Mouse (Mus musculus): ENCODE results near the gene Pigv. TPM values are rescaled to one million over a fixed set of nuclear protein-coding genes. Genes with fewer than 3 reads are reported as not detected.

Pigv gene
- polyA plus RNA-seq, 1 experiment from 2014 or later = 16.9 TPM

DNA sequence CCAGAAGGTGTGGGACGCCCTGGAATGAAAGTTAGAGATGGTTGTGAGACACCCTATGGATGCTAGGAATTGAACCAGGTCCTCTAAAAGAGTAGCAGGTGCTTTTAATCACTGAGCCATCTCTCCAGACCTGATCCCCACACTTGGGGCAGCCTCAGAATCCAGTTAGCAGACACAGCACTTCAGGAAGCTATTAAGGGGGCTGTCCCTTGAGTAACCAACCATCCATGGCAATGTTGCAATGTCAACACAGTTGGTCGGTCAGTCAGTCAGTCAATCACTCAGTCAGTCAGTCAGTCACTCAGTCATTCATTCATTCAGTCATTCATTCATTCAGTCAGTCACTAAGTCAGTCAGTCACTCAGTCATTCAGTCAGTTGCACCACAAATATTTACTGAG lies 43.9 kb downstream of the Pigv start:
- H3K4me3 ChIP-seq (ENCODE audit: low read length) = no peak overlapping the region
- peaks cover 8% of the 10 kb centered on the region for H3K36me3 ChIP-seq (ENCODE audit: control insufficient read depth, insufficient read depth, low read length)
- H3K27me3 ChIP-seq (ENCODE audit: control insufficient read depth, insufficient read depth, low read length) = no peaks in the 10 kb centered on the region
- ATAC-seq (ENCODE audit: low FRiP score, low TSS enrichment) = no peak
- no peak overlapping the region for H3K27ac ChIP-seq (ENCODE audit: low read depth, low read length)
- WGBS = 65% methylated on average over 2 of the region's 2 CpGs
- peaks cover 31% of the 10 kb centered on the region for H3K4me1 ChIP-seq (ENCODE audit: control insufficient read depth, insufficient read depth, low read length)
- H3K9ac ChIP-seq (ENCODE audit: low read depth, low read length) = no peak overlapping the region
- no peak overlapping the region for H3K4me2 ChIP-seq (replicated peaks; ENCODE audit: low read depth, low read length)
- no peaks in the 10 kb centered on the region for H3K9me3 ChIP-seq (ENCODE audit: control insufficient read depth, low read length)

DNA sequence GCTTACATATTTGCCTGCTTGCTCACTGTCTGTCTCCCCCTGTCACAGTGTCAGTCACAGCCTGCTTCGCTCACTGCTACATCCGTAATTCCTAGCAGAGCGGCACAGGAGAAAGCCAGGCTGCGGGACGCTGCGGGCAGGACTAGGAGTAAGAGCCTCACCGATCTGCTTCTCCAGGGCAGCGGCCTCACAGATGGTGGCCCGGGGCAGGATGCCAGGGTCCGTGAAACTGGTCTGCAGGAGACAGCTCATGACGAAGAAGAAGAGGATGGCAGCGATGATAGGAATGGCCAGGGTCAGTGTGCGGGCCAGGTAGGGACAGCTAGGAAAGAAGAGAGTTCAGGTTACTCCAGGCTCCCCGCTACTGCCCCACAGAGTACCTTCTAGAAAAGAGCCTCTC lies 45.4 kb downstream of the Pigv start:
- H3K4me2 ChIP-seq (replicated peaks; ENCODE audit: low read depth, low read length) = no peak overlapping the region
- H3K9ac ChIP-seq (ENCODE audit: low read depth, low read length) = no peak overlapping the region
- WGBS = 91% methylated on average over 14 of the region's 14 CpGs
- H3K27ac ChIP-seq (ENCODE audit: low read depth, low read length) = peak overlapping the region; percentile 3; the same call in 1 of the 2 replicates
- peaks cover 28% of the 10 kb centered on the region for H3K4me1 ChIP-seq (ENCODE audit: control insufficient read depth, insufficient read depth, low read length)
- no peak for ATAC-seq (ENCODE audit: low FRiP score, low TSS enrichment)
- peaks cover 8% of the 10 kb centered on the region for H3K36me3 ChIP-seq (ENCODE audit: control insufficient read depth, insufficient read depth, low read length)
- no peaks in the 10 kb centered on the region for H3K9me3 ChIP-seq (ENCODE audit: control insufficient read depth, low read length)
- no peak overlapping the region for H3K4me3 ChIP-seq (ENCODE audit: low read length)
- H3K27me3 ChIP-seq (ENCODE audit: control insufficient read depth, insufficient read depth, low read length) = no peaks in the 10 kb centered on the region

DNA sequence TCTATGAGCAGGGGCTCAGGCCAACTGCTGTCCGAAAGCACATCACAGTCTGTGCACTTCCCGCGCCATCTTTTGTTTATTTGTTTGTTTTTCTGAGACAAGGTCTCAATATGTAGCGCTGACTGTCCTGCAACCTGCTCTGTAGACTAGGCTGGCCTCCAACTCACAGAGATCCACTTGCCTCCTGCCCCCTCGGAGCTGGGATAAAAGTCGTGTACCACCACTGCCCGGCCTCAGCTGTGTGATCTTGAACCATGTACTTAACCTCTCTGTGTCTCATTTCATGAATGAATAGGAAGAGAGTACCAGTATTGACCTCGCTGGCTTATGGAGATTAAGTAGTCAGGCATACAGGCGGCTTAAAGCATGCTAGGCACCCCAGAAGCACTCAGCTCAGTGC lies 45.8 kb downstream of the Pigv start:
- H3K36me3 ChIP-seq (ENCODE audit: control insufficient read depth, insufficient read depth, low read length) = peaks cover 8% of the 10 kb centered on the region
- H3K27ac ChIP-seq (ENCODE audit: low read depth, low read length) = peak overlapping the region; percentile 85; the same call in 1 of the 2 replicates
- no peak overlapping the region for H3K4me3 ChIP-seq (ENCODE audit: low read length)
- no peak for ATAC-seq (ENCODE audit: low FRiP score, low TSS enrichment)
- H3K4me1 ChIP-seq (ENCODE audit: control insufficient read depth, insufficient read depth, low read length) = peaks cover 24% of the 10 kb centered on the region
- 70% methylated on average over 9 of the region's 9 CpGs for WGBS
- H3K27me3 ChIP-seq (ENCODE audit: control insufficient read depth, insufficient read depth, low read length) = no peaks in the 10 kb centered on the region
- H3K9ac ChIP-seq (ENCODE audit: low read depth, low read length) = no peak overlapping the region
- no peak overlapping the region for H3K4me2 ChIP-seq (replicated peaks; ENCODE audit: low read depth, low read length)
- H3K9me3 ChIP-seq (ENCODE audit: control insufficient read depth, low read length) = no peaks in the 10 kb centered on the region

DNA sequence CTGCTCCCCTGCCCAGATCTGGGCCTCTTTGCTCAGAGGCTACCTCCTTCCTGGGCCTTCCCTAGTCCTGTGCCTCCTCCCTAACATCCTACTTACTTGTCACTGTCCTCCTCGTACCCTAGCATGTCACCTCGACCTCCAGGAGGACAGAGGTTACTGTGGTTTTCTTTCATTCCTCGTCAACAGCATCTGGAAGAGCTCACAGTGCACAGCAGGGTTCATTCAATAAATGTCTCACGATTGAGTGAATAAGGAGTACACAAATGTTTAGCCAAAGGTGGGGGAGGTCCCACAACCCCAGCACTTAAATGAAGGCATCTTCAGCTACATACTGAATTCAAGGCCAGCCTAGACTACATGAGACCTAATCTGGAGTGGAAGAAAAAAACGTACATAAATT lies 46.2 kb downstream of the Pigv start:
- Histone ChIP-seq H3K9ac (ENCODE audit: low read depth, low read length) (no peak overlapping the region), H3K4me2 (replicated peaks; ENCODE audit: low read depth, low read length) (no peak overlapping the region), H3K27ac (ENCODE audit: low read depth, low read length) (peak overlapping the region; percentile 85), H3K9me3 (ENCODE audit: control insufficient read depth, low read length) (no peaks in the 10 kb centered on the region), H3K4me3 (ENCODE audit: low read length) (no peak overlapping the region), H3K36me3 (ENCODE audit: control insufficient read depth, insufficient read depth, low read length) (peaks cover 9% of the 10 kb centered on the region), H3K27me3 (ENCODE audit: control insufficient read depth, insufficient read depth, low read length) (no peaks in the 10 kb centered on the region), H3K4me1 (ENCODE audit: control insufficient read depth, insufficient read depth, low read length) (peaks cover 20% of the 10 kb centered on the region)
- ATAC-seq (ENCODE audit: low FRiP score, low TSS enrichment) = peak; percentile 3; the same call in 1 of the 2 replicates
- WGBS = 33% methylated on average over 5 of the region's 5 CpGs

DNA sequence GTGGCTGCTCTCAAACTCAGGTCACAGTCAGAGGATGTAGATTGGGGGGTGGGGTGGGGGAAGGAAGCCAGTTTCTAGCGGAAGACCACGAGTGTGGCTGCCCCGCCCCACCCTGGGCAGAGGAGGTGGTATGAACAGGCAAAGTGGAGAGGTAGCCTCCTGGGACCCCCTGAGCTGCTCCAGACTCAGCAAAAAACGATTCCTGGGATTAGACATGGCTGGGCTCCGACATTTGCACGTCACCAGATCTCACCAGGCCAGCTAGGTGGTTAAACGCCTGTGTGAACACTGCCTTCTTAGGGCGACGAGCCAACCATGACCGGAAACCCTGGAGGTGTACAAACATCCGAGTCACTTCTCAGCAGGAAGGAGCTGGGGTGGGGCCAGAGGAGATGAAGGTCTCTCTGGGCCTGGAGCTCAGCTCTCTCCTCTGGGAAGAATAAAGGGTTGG lies 46.8 kb downstream of the Pigv start:
- peak overlapping the region; percentile 85 for H3K27ac ChIP-seq (ENCODE audit: low read depth, low read length)

DNA sequence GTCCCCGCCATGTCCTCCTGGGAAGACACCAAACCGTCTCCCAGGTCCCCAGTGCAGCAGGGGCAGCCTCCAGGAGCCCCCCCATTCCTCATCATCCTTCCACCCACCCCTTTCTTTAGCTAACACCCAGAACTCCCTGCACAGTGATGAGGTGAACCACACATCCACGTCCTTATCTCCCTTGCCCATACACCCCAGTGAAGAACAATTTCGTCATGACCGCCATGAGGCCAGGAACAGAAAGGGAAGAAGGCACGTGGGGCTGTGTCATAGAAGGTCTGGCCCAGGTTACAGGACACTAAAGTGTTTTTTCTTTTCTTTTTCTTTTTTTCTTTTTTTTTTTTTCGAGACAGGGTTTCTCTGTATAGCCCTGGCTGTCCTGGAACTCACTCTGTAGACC lies 47.6 kb downstream of the Pigv start:
- Histone ChIP-seq H3K4me3 (ENCODE audit: low read length) (no peak overlapping the region), H3K4me1 (ENCODE audit: control insufficient read depth, insufficient read depth, low read length) (peaks cover 16% of the 10 kb centered on the region), H3K4me2 (replicated peaks; ENCODE audit: low read depth, low read length) (no peak overlapping the region), H3K9me3 (ENCODE audit: control insufficient read depth, low read length) (no peaks in the 10 kb centered on the region), H3K27me3 (ENCODE audit: control insufficient read depth, insufficient read depth, low read length) (no peaks in the 10 kb centered on the region), H3K9ac (ENCODE audit: low read depth, low read length) (no peak overlapping the region), H3K27ac (ENCODE audit: low read depth, low read length) (no peak overlapping the region), H3K36me3 (ENCODE audit: control insufficient read depth, insufficient read depth, low read length) (peaks cover 13% of the 10 kb centered on the region)
- ATAC-seq (ENCODE audit: low FRiP score, low TSS enrichment) = no peak
- WGBS = 89% methylated on average over 7 of the region's 7 CpGs

More for the DNA sequence above, 46.8 kb downstream of the Pigv start:
- Histone ChIP-seq H3K9ac (ENCODE audit: low read depth, low read length) (0 out of 2 replicates have a peak overlapping the region, but pooled peaks have one; percentile 15), H3K4me1 (ENCODE audit: control insufficient read depth, insufficient read depth, low read length) (peaks cover 16% of the 10 kb centered on the region), H3K27me3 (ENCODE audit: control insufficient read depth, insufficient read depth, low read length) (no peaks in the 10 kb centered on the region), H3K4me2 (replicated peaks; ENCODE audit: low read depth, low read length) (no peak overlapping the region), H3K4me3 (ENCODE audit: low read length) (no peak overlapping the region), H3K36me3 (ENCODE audit: control insufficient read depth, insufficient read depth, low read length) (peaks cover 10% of the 10 kb centered on the region), H3K9me3 (ENCODE audit: control insufficient read depth, low read length) (no peaks in the 10 kb centered on the region)
- WGBS = 23% methylated on average over 11 of the region's 11 CpGs
- ATAC-seq (ENCODE audit: low FRiP score, low TSS enrichment) = peak; percentile 63

DNA sequence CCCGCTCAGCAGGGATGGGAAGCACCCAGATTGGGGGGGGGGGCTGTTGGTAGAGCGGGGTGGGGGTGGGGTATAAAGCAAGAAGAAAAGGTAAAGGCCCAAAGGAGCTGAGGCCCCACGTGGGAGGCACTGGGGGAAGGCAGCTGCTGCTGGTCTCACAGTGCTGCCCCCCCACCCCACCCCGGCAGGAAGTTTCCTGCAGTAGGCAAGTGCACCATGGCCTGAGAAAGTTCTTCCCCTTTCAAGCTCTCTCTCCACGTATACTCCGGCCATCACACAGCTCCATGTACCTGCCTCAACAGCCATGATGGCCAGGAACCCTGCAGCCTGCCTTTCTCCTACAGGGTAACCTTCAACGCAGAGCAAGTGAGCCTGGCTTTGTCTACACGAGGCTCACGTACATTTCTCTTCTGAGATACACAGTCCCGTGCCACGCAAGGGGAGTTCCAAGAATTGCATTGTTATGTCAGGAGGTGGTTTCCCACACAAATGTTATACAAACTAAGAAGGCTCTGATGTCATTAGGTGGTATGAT lies 50.2 kb downstream of the Pigv start:
- Histone ChIP-seq H3K9ac (ENCODE audit: low read depth, low read length) (no peak overlapping the region), H3K27me3 (ENCODE audit: control insufficient read depth, insufficient read depth, low read length) (no peaks in the 10 kb centered on the region), H3K4me3 (ENCODE audit: low read length) (no peak overlapping the region), H3K9me3 (ENCODE audit: control insufficient read depth, low read length) (no peaks in the 10 kb centered on the region), H3K36me3 (ENCODE audit: control insufficient read depth, insufficient read depth, low read length) (peaks cover 15% of the 10 kb centered on the region), H3K4me2 (replicated peaks; ENCODE audit: low read depth, low read length) (no peak overlapping the region), H3K27ac (ENCODE audit: low read depth, low read length) (no peak overlapping the region), H3K4me1 (ENCODE audit: control insufficient read depth, insufficient read depth, low read length) (peaks cover 16% of the 10 kb centered on the region)
- ATAC-seq (ENCODE audit: low FRiP score, low TSS enrichment) = no peak
- WGBS = 81% methylated on average over 11 of the region's 11 CpGs

DNA sequence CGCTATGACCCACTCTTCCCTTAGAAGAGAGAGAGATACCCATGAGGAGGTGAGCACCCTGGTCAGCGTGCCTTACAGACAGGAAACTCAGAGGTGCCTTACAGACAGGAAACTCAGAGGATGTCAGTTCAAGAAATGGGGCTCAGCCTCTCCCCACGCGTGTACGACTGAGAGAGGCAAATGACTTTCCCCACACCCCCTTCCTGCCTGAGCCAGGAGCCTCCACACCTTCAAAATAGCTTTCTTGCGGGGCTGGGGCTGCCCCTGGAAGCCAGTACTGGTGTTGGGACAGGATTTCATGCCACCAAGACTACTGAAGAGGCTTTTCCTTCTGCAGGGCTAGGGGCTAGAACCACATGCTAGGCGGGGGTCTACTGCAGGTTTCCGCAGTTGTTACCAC lies 51.8 kb downstream of the Pigv start:
- no peak overlapping the region for H3K27ac ChIP-seq (ENCODE audit: low read depth, low read length)
- H3K4me3 ChIP-seq (ENCODE audit: low read length) = no peak overlapping the region
- peaks cover 6% of the 10 kb centered on the region; the same call in 1 of the 2 replicates for H3K4me1 ChIP-seq (ENCODE audit: control insufficient read depth, insufficient read depth, low read length)
- H3K9me3 ChIP-seq (ENCODE audit: control insufficient read depth, low read length) = no peaks in the 10 kb centered on the region
- no peak overlapping the region for H3K4me2 ChIP-seq (replicated peaks; ENCODE audit: low read depth, low read length)
- peaks cover 11% of the 10 kb centered on the region; the same call in 1 of the 2 replicates for H3K36me3 ChIP-seq (ENCODE audit: control insufficient read depth, insufficient read depth, low read length)
- no peak for ATAC-seq (ENCODE audit: low FRiP score, low TSS enrichment)
- H3K27me3 ChIP-seq (ENCODE audit: control insufficient read depth, insufficient read depth, low read length) = no peaks in the 10 kb centered on the region
- 86% methylated on average over 8 of the region's 8 CpGs for WGBS
- H3K9ac ChIP-seq (ENCODE audit: low read depth, low read length) = no peak overlapping the region

DNA sequence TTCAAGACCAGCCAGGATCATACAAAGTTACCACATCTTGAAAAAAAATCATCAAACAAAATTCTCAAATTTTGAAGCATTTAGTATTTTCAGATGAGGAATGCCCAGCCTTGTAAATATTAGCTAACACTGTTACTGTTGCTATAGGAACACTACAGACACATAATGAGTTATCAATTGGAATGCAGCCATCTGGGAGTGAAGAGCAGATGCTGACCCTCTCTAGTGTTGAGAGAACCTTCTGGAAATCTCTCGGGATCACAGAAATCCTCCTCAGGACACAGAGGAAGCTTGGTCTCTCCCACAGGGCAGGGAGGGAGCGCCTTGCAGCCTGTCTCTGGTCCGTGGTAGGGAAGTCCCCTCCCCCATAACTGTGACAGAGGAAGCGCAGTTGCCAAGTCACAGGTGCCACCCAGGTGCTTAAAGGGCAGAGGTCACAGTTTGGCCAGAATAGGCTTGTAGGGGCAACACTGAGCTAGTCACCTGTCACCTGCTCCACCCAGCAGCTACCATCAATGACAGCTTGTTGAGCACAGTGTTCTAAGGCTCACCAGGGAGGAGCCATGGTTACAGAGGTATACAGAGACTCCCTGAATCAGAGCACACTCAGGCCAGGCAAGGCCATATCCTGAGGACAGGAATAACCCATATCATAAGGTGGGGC lies 52.8 kb downstream of the Pigv start:
- H3K9ac ChIP-seq (ENCODE audit: low read depth, low read length) = no peak overlapping the region
- H3K4me3 ChIP-seq (ENCODE audit: low read length) = no peak overlapping the region
- WGBS = 74% methylated on average over 4 of the region's 4 CpGs
- no peak for ATAC-seq (ENCODE audit: low FRiP score, low TSS enrichment)
- no peak overlapping the region for H3K27ac ChIP-seq (ENCODE audit: low read depth, low read length)
- no peaks in the 10 kb centered on the region for H3K9me3 ChIP-seq (ENCODE audit: control insufficient read depth, low read length)
- no peaks in the 10 kb centered on the region for H3K4me1 ChIP-seq (ENCODE audit: control insufficient read depth, insufficient read depth, low read length)
- H3K27me3 ChIP-seq (ENCODE audit: control insufficient read depth, insufficient read depth, low read length) = no peaks in the 10 kb centered on the region
- H3K36me3 ChIP-seq (ENCODE audit: control insufficient read depth, insufficient read depth, low read length) = peaks cover 18% of the 10 kb centered on the region; the same call in 1 of the 2 replicates
- H3K4me2 ChIP-seq (replicated peaks; ENCODE audit: low read depth, low read length) = no peak overlapping the region

All from kidney, embryonic 14.5 days (tissue).